Mouse (Mus musculus): ENCODE results near the gene Kcnmb4. TPM values are rescaled to one million over a fixed set of nuclear protein-coding genes. Genes with fewer than 3 reads are reported as not detected.

Gene Kcnmb4
- total and polyA plus RNA-seq, 3 experiments = 0.44 TPM; not detected in 2

DNA sequence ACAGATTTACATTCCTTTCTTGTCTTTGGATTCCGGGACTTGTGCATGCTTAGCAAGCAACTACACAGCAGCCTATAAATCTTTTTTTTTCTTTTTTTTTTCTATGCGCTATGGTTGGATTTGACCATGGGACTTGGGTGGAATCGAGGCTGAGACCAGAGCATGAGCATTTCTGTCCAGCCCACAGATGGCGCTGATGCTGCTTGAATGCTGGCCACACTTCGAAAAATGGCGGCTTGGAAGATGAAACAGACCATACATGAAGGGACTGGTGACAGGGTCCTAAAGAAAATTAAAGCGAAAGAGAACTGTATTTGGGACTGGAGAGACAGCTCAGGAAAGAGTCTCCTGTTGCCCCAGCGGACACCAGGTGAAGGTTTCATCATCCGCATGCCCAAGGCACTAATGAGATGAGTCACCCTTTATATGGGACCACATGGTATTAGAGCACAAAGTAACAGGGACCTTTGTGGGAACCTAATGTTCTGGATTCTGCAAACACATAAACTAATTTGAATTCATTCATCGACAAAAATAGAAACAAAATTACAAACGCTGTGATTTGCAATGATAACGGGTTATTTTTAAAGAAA, 9.8 kb downstream of the Kcnmb4 start:
- TF ChIP-seq GATA1 (IDR thresholded peaks at IDR 0.05; ENCODE audit: borderline replicate concordance, low read length) (no peak), CTCF (IDR thresholded peaks at IDR 0.05; ENCODE audit: low read depth, low read length) (no peak), GATA2 (IDR thresholded peaks at IDR 0.05; ENCODE audit: borderline replicate concordance, low read depth, low read length) (no peak), POLR2AphosphoS5 (IDR thresholded peaks at IDR 0.05; ENCODE audit: insufficient replicate concordance, low read depth, low read length) (no peak), TAL1 (conservative IDR thresholded peaks at IDR 0.05; ENCODE audit: low read depth, low read length) (no peak)
- Histone ChIP-seq H3K4me1 (ENCODE audit: insufficient read depth, low read depth, low read length) (no peaks in the 10 kb centered on the region; the same call in 1 of the 2 replicates), H3K9me3 (replicated peaks) (peaks cover 4% of the 10 kb centered on the region), H3K4me3 (ENCODE audit: low read depth, low read length) (no peak overlapping the region), H3K27me3 (ENCODE audit: insufficient read depth, low read length) (no peaks in the 10 kb centered on the region), H3K36me3 (replicated peaks) (no peaks in the 10 kb centered on the region)
- no peak for ATAC-seq (ENCODE audit: extremely low read depth, insufficient number of reproducible peaks, low FRiP score, poor library complexity, severe bottlenecking)
- DNase-seq (ENCODE audit: low spot score) = no peak

DNA sequence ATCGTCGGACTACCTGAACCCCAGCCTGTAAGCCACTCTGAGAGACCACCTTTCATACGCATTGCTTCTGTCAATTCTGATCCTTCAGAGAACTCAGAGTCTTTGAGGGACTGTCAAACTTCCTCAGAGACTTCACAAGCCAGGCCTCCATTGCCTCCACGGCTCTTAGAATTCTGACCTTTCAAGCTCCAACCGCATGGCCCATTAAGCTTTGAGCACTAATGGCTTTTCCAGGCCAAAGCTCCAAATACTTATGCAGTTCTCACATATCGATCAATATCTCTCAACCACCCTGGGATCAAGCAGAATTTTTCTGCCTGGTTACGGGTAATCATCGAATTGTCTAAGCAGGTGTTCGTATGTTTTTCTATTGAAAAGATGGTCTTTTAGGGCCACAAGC, 12.2 kb downstream of the Kcnmb4 start:
- Histone ChIP-seq H3K4me3 (ENCODE audit: low read depth, low read length) (no peak overlapping the region), H3K36me3 (replicated peaks) (no peaks in the 10 kb centered on the region), H3K27me3 (ENCODE audit: insufficient read depth, low read length) (no peaks in the 10 kb centered on the region), H3K4me1 (ENCODE audit: insufficient read depth, low read depth, low read length) (no peaks in the 10 kb centered on the region), H3K9me3 (replicated peaks) (peaks cover 10% of the 10 kb centered on the region)
- TF ChIP-seq CTCF (IDR thresholded peaks at IDR 0.05; ENCODE audit: low read depth, low read length) (no peak), POLR2AphosphoS5 (IDR thresholded peaks at IDR 0.05; ENCODE audit: insufficient replicate concordance, low read depth, low read length) (no peak), GATA1 (IDR thresholded peaks at IDR 0.05; ENCODE audit: borderline replicate concordance, low read length) (no peak), TAL1 (conservative IDR thresholded peaks at IDR 0.05; ENCODE audit: low read depth, low read length) (no peak), GATA2 (IDR thresholded peaks at IDR 0.05; ENCODE audit: borderline replicate concordance, low read depth, low read length) (no peak)
- DNase-seq (ENCODE audit: low spot score) (no peak), ATAC-seq (ENCODE audit: extremely low read depth, insufficient number of reproducible peaks, low FRiP score, poor library complexity, severe bottlenecking) (no peak)

GRCm38 (mm10) chr10:116458786-116459185, 14.9 kb downstream of the Kcnmb4 start:
- Histone ChIP-seq H3K9me3 (replicated peaks) (peaks cover 23% of the 10 kb centered on the region), H3K4me1 (ENCODE audit: insufficient read depth, low read depth, low read length) (no peaks in the 10 kb centered on the region), H3K4me3 (ENCODE audit: low read depth, low read length) (no peak overlapping the region), H3K36me3 (replicated peaks) (no peaks in the 10 kb centered on the region), H3K27me3 (ENCODE audit: insufficient read depth, low read length) (no peaks in the 10 kb centered on the region)
- ATAC-seq (ENCODE audit: extremely low read depth, insufficient number of reproducible peaks, low FRiP score, poor library complexity, severe bottlenecking) (no peak), DNase-seq (ENCODE audit: low spot score) (no peak)
- TF ChIP-seq GATA1 (IDR thresholded peaks at IDR 0.05; ENCODE audit: borderline replicate concordance, low read length) (no peak), TAL1 (conservative IDR thresholded peaks at IDR 0.05; ENCODE audit: low read depth, low read length) (no peak), POLR2AphosphoS5 (IDR thresholded peaks at IDR 0.05; ENCODE audit: insufficient replicate concordance, low read depth, low read length) (no peak), CTCF (IDR thresholded peaks at IDR 0.05; ENCODE audit: low read depth, low read length) (no peak), GATA2 (IDR thresholded peaks at IDR 0.05; ENCODE audit: borderline replicate concordance, low read depth, low read length) (no peak)

DNA sequence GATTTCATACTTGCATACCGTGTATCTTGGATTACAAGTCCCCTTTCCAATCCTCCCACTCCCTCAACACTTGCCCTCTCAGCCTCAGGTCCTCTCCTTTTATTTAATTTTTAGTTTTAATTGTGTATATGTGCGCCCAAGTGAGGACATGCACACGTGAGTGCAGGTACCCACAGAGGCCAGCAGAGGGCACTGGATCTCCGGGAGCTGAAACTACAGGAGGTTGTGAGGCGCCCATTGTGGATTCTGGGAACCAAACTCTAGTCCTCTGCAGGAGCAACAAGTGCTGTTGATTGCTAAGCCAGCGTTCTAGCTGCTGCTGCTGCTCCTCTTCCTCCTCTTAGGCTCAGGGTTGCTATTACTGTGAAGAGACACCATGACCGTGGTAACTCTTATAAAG, 20.9 kb downstream of the Kcnmb4 start:
- H3K4me1 ChIP-seq (ENCODE audit: insufficient read depth, low read depth, low read length) = no peaks in the 10 kb centered on the region
- no peaks in the 10 kb centered on the region for H3K36me3 ChIP-seq (replicated peaks)
- no peaks in the 10 kb centered on the region; the same call in 1 of the 2 replicates for H3K27me3 ChIP-seq (ENCODE audit: insufficient read depth, low read length)
- H3K4me3 ChIP-seq (ENCODE audit: low read depth, low read length) = no peak overlapping the region
- TF ChIP-seq CTCF (IDR thresholded peaks at IDR 0.05; ENCODE audit: low read depth, low read length) (no peak), GATA2 (IDR thresholded peaks at IDR 0.05; ENCODE audit: borderline replicate concordance, low read depth, low read length) (no peak), GATA1 (IDR thresholded peaks at IDR 0.05; ENCODE audit: borderline replicate concordance, low read length) (no peak), TAL1 (conservative IDR thresholded peaks at IDR 0.05; ENCODE audit: low read depth, low read length) (no peak), POLR2AphosphoS5 (IDR thresholded peaks at IDR 0.05; ENCODE audit: insufficient replicate concordance, low read depth, low read length) (no peak)
- no peak for DNase-seq (ENCODE audit: low spot score)
- no peak for ATAC-seq (ENCODE audit: extremely low read depth, insufficient number of reproducible peaks, low FRiP score, poor library complexity, severe bottlenecking)
- peaks cover 47% of the 10 kb centered on the region for H3K9me3 ChIP-seq (replicated peaks)

GRCm38 (mm10) chr10:116450621-116451020, 23.1 kb downstream of the Kcnmb4 start:
- H3K36me3 ChIP-seq (replicated peaks) = no peaks in the 10 kb centered on the region
- H3K4me1 ChIP-seq (ENCODE audit: insufficient read depth, low read depth, low read length) = no peaks in the 10 kb centered on the region
- no peaks in the 10 kb centered on the region; the same call in 1 of the 2 replicates for H3K27me3 ChIP-seq (ENCODE audit: insufficient read depth, low read length)
- peaks cover 52% of the 10 kb centered on the region for H3K9me3 ChIP-seq (replicated peaks)
- TF ChIP-seq GATA2 (IDR thresholded peaks at IDR 0.05; ENCODE audit: borderline replicate concordance, low read depth, low read length) (no peak), TAL1 (conservative IDR thresholded peaks at IDR 0.05; ENCODE audit: low read depth, low read length) (no peak), GATA1 (IDR thresholded peaks at IDR 0.05; ENCODE audit: borderline replicate concordance, low read length) (no peak), POLR2AphosphoS5 (IDR thresholded peaks at IDR 0.05; ENCODE audit: insufficient replicate concordance, low read depth, low read length) (no peak), CTCF (IDR thresholded peaks at IDR 0.05; ENCODE audit: low read depth, low read length) (no peak)
- no peak overlapping the region for H3K4me3 ChIP-seq (ENCODE audit: low read depth, low read length)
- ATAC-seq (ENCODE audit: extremely low read depth, insufficient number of reproducible peaks, low FRiP score, poor library complexity, severe bottlenecking) (no peak), DNase-seq (ENCODE audit: low spot score) (no peak)

DNA sequence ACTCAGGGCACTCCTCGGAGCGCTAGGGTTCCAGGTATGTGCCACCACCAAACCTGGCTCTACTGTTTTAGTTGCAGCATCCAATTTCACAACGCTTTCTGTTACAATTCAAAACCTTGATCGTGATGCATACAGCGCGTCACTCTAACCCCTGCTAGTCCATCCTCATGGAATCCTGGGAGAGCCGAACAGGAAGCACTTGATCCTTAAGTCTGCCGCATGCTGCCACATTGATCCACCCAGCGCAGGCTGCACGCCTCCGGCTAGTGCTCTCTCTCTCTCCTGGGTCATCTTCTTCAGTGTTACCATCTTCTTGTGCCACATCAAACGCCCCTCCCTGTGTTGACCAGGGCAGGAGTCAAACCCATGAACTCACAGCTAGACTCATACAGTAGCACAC, 25.5 kb downstream of the Kcnmb4 start:
- ATAC-seq (ENCODE audit: extremely low read depth, insufficient number of reproducible peaks, low FRiP score, poor library complexity, severe bottlenecking) (no peak), DNase-seq (ENCODE audit: low spot score) (no peak)
- no peak overlapping the region for H3K4me3 ChIP-seq (ENCODE audit: low read depth, low read length)
- H3K36me3 ChIP-seq (replicated peaks) = no peaks in the 10 kb centered on the region
- no peaks in the 10 kb centered on the region; the same call in 1 of the 2 replicates for H3K27me3 ChIP-seq (ENCODE audit: insufficient read depth, low read length)
- H3K4me1 ChIP-seq (ENCODE audit: insufficient read depth, low read depth, low read length) = no peaks in the 10 kb centered on the region
- TF ChIP-seq GATA1 (IDR thresholded peaks at IDR 0.05; ENCODE audit: borderline replicate concordance, low read length) (no peak), GATA2 (IDR thresholded peaks at IDR 0.05; ENCODE audit: borderline replicate concordance, low read depth, low read length) (no peak), CTCF (IDR thresholded peaks at IDR 0.05; ENCODE audit: low read depth, low read length) (no peak), POLR2AphosphoS5 (IDR thresholded peaks at IDR 0.05; ENCODE audit: insufficient replicate concordance, low read depth, low read length) (no peak), TAL1 (conservative IDR thresholded peaks at IDR 0.05; ENCODE audit: low read depth, low read length) (no peak)
- peaks cover 53% of the 10 kb centered on the region for H3K9me3 ChIP-seq (replicated peaks)

All from G1E (cell line).